Mouse (Mus musculus): Measurements from ENCODE around the gene Farsa. TPM values are rescaled to one million over a fixed set of nuclear protein-coding genes. Genes with fewer than 3 reads are reported as not detected.

The Farsa gene
- polyA plus RNA-seq, 1 experiment from 2014 or later, result 112 TPM

DNA sequence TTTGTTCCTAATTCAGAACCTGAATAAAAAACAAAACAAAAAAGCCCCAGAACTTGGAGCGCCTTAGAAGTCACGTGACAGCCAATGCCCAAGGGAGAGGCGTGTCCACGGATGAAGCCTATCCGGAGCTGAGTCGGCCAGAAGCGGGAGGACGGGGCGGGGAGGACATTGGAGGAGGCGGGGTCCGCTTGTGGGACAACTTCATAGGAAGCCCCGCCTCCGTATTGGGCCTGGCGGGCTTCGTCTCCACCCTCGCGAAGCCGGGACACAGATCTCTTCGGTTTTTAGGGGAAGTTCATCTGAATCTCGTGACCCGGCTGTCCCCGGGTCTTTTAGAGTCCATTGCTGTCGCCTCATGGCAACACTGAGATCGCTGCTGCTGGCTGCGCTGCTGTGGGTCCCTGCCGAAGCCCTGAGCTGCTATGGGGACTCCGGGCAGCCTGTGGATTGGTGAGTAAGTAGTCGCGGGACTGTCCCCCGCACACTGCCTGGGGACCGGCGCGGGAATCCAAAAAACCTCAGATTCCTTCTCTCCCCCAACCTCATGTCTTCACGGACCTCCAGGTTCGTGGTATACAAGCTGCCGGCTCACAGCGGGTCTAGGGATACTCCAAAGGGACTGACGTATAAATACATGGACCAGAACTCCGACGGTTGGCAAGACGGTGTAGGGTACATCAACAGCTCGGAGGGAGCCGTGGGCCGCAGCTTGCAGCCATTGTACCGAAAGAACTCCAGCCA is 51.8 kb downstream of the Farsa start, which contains the start of gene Dnase2a:
Gene Dnase2a (plus strand): TSS at position 140 of the 741 bp plus-strand sequence.
- under 1% methylated on average over 45 of the region's 45 CpGs for WGBS
- DNase-seq (ENCODE audit: low spot score), result peak; percentile 96
- Histone ChIP-seq H3K27ac (ENCODE audit: low read depth, low read length) (no peak within 1 kb of the TSS), H3K27me3 (ENCODE audit: control insufficient read depth, insufficient read depth, low read length) (peaks cover 27% of the 10 kb centered on the region), H3K4me1 (replicated peaks; ENCODE audit: control insufficient read depth, insufficient read depth, low read length) (peaks cover 7% of the 10 kb centered on the region), H3K4me3 (ENCODE audit: low read depth, low read length) (peak within 1 kb of the TSS; percentile 41), H3K9ac (ENCODE audit: low read length) (peak within 1 kb of the TSS; percentile 62), H3K9me3 (ENCODE audit: control insufficient read depth, low read length) (no peaks in the 10 kb centered on the region), H3K4me2 (ENCODE audit: low read depth, low read length, severe bottlenecking) (peak within 1 kb of the TSS; percentile 77), H3K36me3 (ENCODE audit: control insufficient read depth, insufficient read depth, low read length) (no peaks in the 10 kb centered on the region)
- ATAC-seq (replicated peaks; ENCODE audit: low FRiP score), result peak; percentile 88

- Histone ChIP-seq H3K4me1 (replicated peaks; ENCODE audit: control insufficient read depth, insufficient read depth, low read length) (peaks cover 7% of the 10 kb centered on the region), H3K4me3 (ENCODE audit: low read depth, low read length) (peak overlapping the region; percentile 41), H3K9me3 (ENCODE audit: control insufficient read depth, low read length) (no peaks in the 10 kb centered on the region), H3K4me2 (ENCODE audit: low read depth, low read length, severe bottlenecking) (peak overlapping the region; percentile 77), H3K36me3 (ENCODE audit: control insufficient read depth, insufficient read depth, low read length) (no peaks in the 10 kb centered on the region), H3K9ac (ENCODE audit: low read length) (peak overlapping the region; percentile 62), H3K27me3 (ENCODE audit: control insufficient read depth, insufficient read depth, low read length) (peaks cover 31% of the 10 kb centered on the region), H3K27ac (ENCODE audit: low read depth, low read length) (no peak overlapping the region)
- 0 out of 2 replicates have a peak, but pooled peaks have one; percentile 4 for ATAC-seq (replicated peaks; ENCODE audit: low FRiP score)
- no peak for DNase-seq (ENCODE audit: low spot score)
- 51% methylated on average over 20 of the region's 20 CpGs for WGBS
Observed at GRCm38 (mm10) chr8:84909162-84909767, 52.5 kb downstream of the Farsa start.

GRCm38 (mm10) chr8:84909949-84910348 is 53.2 kb downstream of the Farsa start:
- ATAC-seq (replicated peaks; ENCODE audit: low FRiP score) (no peak), DNase-seq (ENCODE audit: low spot score) (no peak)
- no peak overlapping the region for H3K4me2 ChIP-seq (ENCODE audit: low read depth, low read length, severe bottlenecking)
- no peak overlapping the region for H3K27ac ChIP-seq (ENCODE audit: low read depth, low read length)
- no peak overlapping the region for H3K4me3 ChIP-seq (ENCODE audit: low read depth, low read length)
- peaks cover 7% of the 10 kb centered on the region for H3K4me1 ChIP-seq (replicated peaks; ENCODE audit: control insufficient read depth, insufficient read depth, low read length)
- no peaks in the 10 kb centered on the region for H3K9me3 ChIP-seq (ENCODE audit: control insufficient read depth, low read length)
- peaks cover 31% of the 10 kb centered on the region for H3K27me3 ChIP-seq (ENCODE audit: control insufficient read depth, insufficient read depth, low read length)
- H3K36me3 ChIP-seq (ENCODE audit: control insufficient read depth, insufficient read depth, low read length), result no peaks in the 10 kb centered on the region
- H3K9ac ChIP-seq (ENCODE audit: low read length), result no peak overlapping the region
- WGBS, result 86% methylated on average over 5 of the region's 5 CpGs

DNA sequence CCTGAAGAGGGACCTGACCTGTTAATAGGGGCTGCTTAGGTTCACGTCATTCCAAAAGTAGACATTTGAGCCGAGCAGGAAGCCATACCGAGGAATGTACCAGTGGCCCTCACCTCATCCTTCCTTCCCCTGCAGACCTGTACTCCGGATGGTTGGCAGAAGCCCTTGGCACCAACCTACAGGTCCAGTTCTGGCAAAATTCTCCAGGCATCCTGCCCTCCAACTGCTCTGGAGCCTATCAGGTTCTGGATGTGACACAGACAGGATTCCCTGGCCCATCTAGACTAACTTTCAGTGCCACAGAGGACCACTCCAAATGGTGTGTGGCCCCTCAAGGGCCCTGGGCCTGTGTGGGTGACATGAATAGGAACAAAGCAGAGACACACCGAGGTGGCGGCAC is 53.8 kb downstream of the Farsa start:
- ATAC-seq (replicated peaks; ENCODE audit: low FRiP score) (no peak), DNase-seq (ENCODE audit: low spot score) (no peak)
- WGBS, result 81% methylated on average over 6 of the region's 6 CpGs
- Histone ChIP-seq H3K27me3 (ENCODE audit: control insufficient read depth, insufficient read depth, low read length) (peaks cover 31% of the 10 kb centered on the region), H3K4me1 (replicated peaks; ENCODE audit: control insufficient read depth, insufficient read depth, low read length) (peaks cover 7% of the 10 kb centered on the region), H3K9ac (ENCODE audit: low read length) (no peak overlapping the region), H3K9me3 (ENCODE audit: control insufficient read depth, low read length) (no peaks in the 10 kb centered on the region; the same call in 1 of the 2 replicates), H3K36me3 (ENCODE audit: control insufficient read depth, insufficient read depth, low read length) (no peaks in the 10 kb centered on the region), H3K27ac (ENCODE audit: low read depth, low read length) (no peak overlapping the region), H3K4me3 (ENCODE audit: low read depth, low read length) (no peak overlapping the region), H3K4me2 (ENCODE audit: low read depth, low read length, severe bottlenecking) (no peak overlapping the region)

GRCm38 (mm10) chr8:84911854-84912253 is 55.1 kb downstream of the Farsa start:
- Histone ChIP-seq H3K27me3 (ENCODE audit: control insufficient read depth, insufficient read depth, low read length) (peaks cover 31% of the 10 kb centered on the region), H3K36me3 (ENCODE audit: control insufficient read depth, insufficient read depth, low read length) (no peaks in the 10 kb centered on the region)
- WGBS, result 85% methylated on average over 9 of the region's 9 CpGs

DNA sequence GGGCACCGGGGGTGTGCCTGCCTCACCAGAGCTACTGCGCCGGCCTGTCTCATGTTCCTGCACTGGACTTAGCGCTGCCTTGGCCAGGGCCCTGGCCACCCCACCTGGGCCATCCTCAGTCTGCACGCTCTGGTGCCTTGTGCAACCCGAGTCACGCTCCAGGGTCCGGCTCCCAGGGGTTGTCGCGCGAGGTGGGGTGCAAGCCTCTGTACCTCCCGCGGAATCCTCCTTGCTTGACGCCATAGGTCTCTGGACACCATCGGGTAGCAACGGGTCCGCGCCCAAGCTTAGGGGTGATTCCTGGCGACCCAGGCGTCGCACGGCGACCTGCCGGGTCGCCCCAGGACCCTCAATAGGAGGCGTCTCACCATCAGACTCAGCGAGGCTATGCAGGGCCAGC is 55.6 kb downstream of the Farsa start:
- 28% methylated on average over 27 of the region's 27 CpGs for WGBS
- H3K4me2 ChIP-seq (ENCODE audit: low read depth, low read length, severe bottlenecking), result peak overlapping the region; percentile 73
- no peaks in the 10 kb centered on the region for H3K36me3 ChIP-seq (ENCODE audit: control insufficient read depth, insufficient read depth, low read length)
- peak overlapping the region; percentile 32; the same call in 1 of the 2 replicates for H3K4me3 ChIP-seq (ENCODE audit: low read depth, low read length)
- no peak overlapping the region for H3K27ac ChIP-seq (ENCODE audit: low read depth, low read length)
- ATAC-seq (replicated peaks; ENCODE audit: low FRiP score) (no peak), DNase-seq (ENCODE audit: low spot score) (no peak)
- H3K4me1 ChIP-seq (replicated peaks; ENCODE audit: control insufficient read depth, insufficient read depth, low read length), result peaks cover 7% of the 10 kb centered on the region
- H3K27me3 ChIP-seq (ENCODE audit: control insufficient read depth, insufficient read depth, low read length), result peaks cover 31% of the 10 kb centered on the region
- H3K9ac ChIP-seq (ENCODE audit: low read length), result no peak overlapping the region; the same call in 1 of the 2 replicates
- no peaks in the 10 kb centered on the region; the same call in 1 of the 2 replicates for H3K9me3 ChIP-seq (ENCODE audit: control insufficient read depth, low read length)

More at GRCm38 (mm10) chr8:84911854-84912253, 55.1 kb downstream of the Farsa start:
- H3K4me1 ChIP-seq (replicated peaks; ENCODE audit: control insufficient read depth, insufficient read depth, low read length), result peaks cover 7% of the 10 kb centered on the region
- H3K4me3 ChIP-seq (ENCODE audit: low read depth, low read length), result no peak overlapping the region
- ATAC-seq (replicated peaks; ENCODE audit: low FRiP score), result no peak
- no peak for DNase-seq (ENCODE audit: low spot score)
- no peaks in the 10 kb centered on the region; the same call in 1 of the 2 replicates for H3K9me3 ChIP-seq (ENCODE audit: control insufficient read depth, low read length)
- no peak overlapping the region for H3K9ac ChIP-seq (ENCODE audit: low read length)
- no peak overlapping the region for H3K27ac ChIP-seq (ENCODE audit: low read depth, low read length)
- H3K4me2 ChIP-seq (ENCODE audit: low read depth, low read length, severe bottlenecking), result no peak overlapping the region

GRCm38 (mm10) chr8:84912895-84913501 is 56.2 kb downstream of the Farsa start:
- WGBS, result 2% methylated on average over 55 of the region's 55 CpGs
- H3K9ac ChIP-seq (ENCODE audit: low read length), result peak overlapping the region; percentile 53
- H3K4me2 ChIP-seq (ENCODE audit: low read depth, low read length, severe bottlenecking), result peak overlapping the region; percentile 73
- peak overlapping the region; percentile 32 for H3K4me3 ChIP-seq (ENCODE audit: low read depth, low read length)
- no peaks in the 10 kb centered on the region; the same call in 1 of the 2 replicates for H3K9me3 ChIP-seq (ENCODE audit: control insufficient read depth, low read length)
- DNase-seq (ENCODE audit: low spot score) (peak; percentile 83), ATAC-seq (replicated peaks; ENCODE audit: low FRiP score) (0 out of 2 replicates have a peak, but pooled peaks have one; percentile 19)
- H3K27me3 ChIP-seq (ENCODE audit: control insufficient read depth, insufficient read depth, low read length), result peaks cover 31% of the 10 kb centered on the region
- H3K27ac ChIP-seq (ENCODE audit: low read depth, low read length), result no peak overlapping the region
- H3K4me1 ChIP-seq (replicated peaks; ENCODE audit: control insufficient read depth, insufficient read depth, low read length), result peaks cover 7% of the 10 kb centered on the region
- no peaks in the 10 kb centered on the region for H3K36me3 ChIP-seq (ENCODE audit: control insufficient read depth, insufficient read depth, low read length)

DNA sequence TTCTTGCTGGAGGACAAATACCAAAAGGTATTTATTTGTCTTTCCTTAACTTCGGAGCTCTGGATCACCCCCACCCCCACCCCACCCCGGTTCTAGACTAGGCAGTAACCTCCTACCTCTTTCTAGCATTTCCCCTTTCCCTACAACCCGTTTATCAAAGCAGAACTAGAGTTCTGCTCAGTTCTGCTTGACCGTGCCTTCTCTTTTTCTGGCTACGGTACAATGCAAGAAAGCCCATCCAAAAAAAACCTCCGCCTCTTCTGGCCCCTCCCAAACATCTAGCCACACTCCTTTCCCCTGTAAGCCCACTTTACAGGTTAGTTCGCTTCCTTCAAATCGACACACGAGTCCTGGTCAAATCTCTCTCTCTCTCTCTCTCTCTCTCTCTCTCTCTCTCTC is 56.7 kb downstream of the Farsa start:
- no peak overlapping the region for H3K27ac ChIP-seq (ENCODE audit: low read depth, low read length)
- WGBS, result 13% methylated on average over 9 of the region's 9 CpGs

More for the DNA sequence above, 56.7 kb downstream of the Farsa start:
- H3K4me1 ChIP-seq (replicated peaks; ENCODE audit: control insufficient read depth, insufficient read depth, low read length), result peaks cover 7% of the 10 kb centered on the region
- no peak for DNase-seq (ENCODE audit: low spot score)
- H3K4me3 ChIP-seq (ENCODE audit: low read depth, low read length), result peak overlapping the region; percentile 32
- peak overlapping the region; percentile 53 for H3K9ac ChIP-seq (ENCODE audit: low read length)
- H3K36me3 ChIP-seq (ENCODE audit: control insufficient read depth, insufficient read depth, low read length), result no peaks in the 10 kb centered on the region
- H3K4me2 ChIP-seq (ENCODE audit: low read depth, low read length, severe bottlenecking), result peak overlapping the region; percentile 73
- H3K9me3 ChIP-seq (ENCODE audit: control insufficient read depth, low read length), result no peaks in the 10 kb centered on the region; the same call in 1 of the 2 replicates
- H3K27me3 ChIP-seq (ENCODE audit: control insufficient read depth, insufficient read depth, low read length), result peaks cover 31% of the 10 kb centered on the region
- ATAC-seq (replicated peaks; ENCODE audit: low FRiP score), result no peak
